Mouse (Mus musculus) heart, adult 11 months (tissue): Measurements from ENCODE around the gene Usp48.
"Not testable (repeated sequence)": the region's sequence is repeated elsewhere in the genome, so short reads cannot be mapped to it uniquely, and the experiment has no call there.

ENCODE experiments used
- DNase-seq: peaks from one replicate; pipeline ENCODE4 v3.0.0; 2022

Gene Usp48

DNA sequence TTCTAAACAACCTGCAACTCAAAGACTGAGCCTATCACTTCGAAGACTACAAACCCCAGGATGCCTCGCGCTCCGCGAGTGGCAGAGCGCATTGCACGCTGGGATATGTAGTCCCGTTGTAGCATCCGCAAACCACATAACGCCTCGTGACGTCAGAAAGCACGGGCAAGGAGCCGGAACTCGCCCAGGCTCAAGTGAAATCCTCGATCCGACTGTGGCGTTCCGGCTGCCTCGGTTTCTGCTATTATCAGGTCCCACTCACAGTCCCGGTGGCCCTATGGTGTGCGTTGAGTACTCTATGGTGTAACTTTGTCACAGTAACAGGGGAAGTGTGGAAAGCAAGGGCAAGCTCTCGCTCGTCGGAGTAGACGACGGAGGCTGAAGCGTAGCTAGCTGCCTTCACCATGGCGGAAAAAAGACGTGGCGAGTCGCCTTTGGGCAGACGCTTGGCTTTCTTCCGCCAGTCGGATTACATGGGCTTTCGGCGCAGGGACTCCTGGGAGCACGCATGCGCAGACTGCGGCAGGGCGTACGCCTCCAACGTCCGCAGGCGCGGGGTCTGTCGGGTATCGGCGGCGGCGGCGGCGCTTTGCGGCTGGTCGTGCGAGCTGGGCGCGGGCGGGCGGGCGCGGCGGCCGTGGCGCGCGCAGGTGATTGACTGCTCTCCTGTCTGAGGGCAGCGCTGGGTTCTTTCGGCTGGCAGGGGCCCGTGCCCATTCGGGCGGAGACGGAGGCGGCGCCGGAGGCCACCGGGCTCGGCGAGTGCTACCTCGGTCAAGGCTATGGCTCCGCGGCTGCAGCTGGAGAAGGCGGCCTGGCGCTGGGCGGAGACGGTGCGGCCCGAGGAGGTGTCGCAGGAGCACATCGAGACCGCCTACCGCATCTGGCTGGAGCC lies at the start of gene Usp48:
TSS of gene Usp48 (plus strand) at position 155 of the 895 bp plus-strand sequence.
- peak; percentile 100 for DNase-seq

DNA sequence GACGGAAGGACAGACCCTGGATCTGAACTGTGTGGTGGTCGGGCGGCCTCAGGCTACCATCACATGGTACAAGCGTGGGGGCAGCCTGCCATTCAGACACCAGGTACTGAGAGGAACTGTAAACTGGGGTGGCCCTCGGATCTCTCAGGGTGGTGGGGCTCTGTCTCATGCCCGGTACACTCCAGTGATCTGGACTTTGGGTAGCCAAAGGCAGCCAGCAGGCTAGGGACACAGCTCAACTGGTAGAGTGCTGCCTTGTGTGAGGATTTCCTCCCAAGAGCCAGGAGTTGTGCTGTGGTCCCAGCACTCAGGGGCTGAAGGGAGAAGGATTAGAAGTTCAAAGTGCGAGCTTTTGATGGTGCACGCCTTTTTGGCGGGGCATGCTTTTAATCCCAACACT lies 48.0 kb upstream of the Usp48 start:
- DNase-seq, result no peak

- peak; percentile 92 for DNase-seq
Observed at GRCm38 (mm10) chr4:137546003-137546525, 47.5 kb upstream of the Usp48 start.

- no peak for DNase-seq
Observed at GRCm38 (mm10) chr4:137553466-137553865, 40.1 kb upstream of the Usp48 start.

DNA sequence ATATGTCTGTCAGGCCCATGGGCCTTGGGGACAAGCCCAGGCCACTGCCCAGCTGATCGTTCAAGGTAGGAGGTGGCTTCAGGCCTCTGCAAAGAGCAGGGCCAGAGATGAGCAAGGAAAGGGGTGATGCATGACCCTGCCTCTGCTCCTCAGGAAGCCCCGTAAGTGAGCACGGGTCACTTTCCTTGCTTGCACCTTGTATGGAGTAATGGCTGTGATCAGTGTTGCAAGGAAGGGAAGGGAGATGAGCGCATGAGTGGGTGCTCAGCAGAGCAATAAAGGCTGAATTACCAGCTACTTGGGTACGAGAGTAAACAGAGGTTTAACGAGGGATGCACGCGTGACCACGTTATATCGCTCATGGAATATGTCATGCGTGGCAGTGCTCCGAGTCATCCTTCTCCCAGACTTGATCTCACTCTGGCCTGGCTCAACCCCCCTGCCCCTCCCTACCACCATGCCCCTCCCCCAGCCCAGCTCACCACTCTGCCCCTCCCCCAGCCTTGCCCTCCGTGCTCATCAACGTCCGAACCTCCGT lies 36.8 kb upstream of the Usp48 start:
- DNase-seq, result no peak

DNA sequence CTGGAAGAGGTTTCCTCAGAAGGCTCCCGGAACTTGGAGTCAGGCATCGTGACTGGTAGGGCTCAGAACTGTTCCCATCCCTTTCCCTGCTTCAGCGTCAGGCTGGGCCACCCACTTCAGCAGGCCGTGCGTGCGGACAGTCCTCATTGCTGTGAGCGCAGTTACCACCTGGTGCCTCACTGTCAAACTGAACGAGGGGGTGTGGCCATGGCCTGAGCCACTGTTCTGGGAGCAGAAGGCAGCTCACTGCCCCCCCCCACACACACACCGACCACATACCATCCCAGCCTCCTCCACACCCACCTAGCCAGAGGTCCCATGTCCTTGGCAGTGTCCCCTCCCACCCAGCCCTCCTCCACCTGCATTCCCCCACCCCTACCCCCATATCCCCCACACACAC lies 23.7 kb upstream of the Usp48 start:
- no peak for DNase-seq

DNA sequence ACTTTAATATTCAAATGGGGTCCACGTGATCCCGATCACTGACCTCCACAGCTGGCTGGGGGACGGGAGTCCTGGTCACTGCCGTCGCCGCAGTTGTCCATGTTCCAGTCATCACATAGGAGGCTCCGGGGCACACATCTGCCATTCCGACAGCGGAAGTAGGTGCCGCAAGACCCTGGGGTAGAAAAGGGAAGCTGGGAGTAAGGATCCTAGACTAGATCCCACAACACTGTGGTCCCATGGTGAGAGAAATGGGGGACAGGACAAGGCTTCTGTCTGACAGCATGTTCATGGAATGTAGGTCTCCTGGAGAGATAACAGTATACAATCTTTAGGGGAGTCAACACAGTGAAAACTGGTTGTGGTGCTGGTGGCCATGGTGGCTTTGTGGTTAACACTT lies 19.1 kb upstream of the Usp48 start, which contains the start of gene Ldlrad2:
TSS of gene Ldlrad2 (minus strand) at position 101 of the 400 bp plus-strand sequence.
- DNase-seq, result no peak

GRCm38 (mm10) chr4:137577486-137577885 lies 16.1 kb upstream of the Usp48 start:
- DNase-seq, result peak; percentile 86

DNA sequence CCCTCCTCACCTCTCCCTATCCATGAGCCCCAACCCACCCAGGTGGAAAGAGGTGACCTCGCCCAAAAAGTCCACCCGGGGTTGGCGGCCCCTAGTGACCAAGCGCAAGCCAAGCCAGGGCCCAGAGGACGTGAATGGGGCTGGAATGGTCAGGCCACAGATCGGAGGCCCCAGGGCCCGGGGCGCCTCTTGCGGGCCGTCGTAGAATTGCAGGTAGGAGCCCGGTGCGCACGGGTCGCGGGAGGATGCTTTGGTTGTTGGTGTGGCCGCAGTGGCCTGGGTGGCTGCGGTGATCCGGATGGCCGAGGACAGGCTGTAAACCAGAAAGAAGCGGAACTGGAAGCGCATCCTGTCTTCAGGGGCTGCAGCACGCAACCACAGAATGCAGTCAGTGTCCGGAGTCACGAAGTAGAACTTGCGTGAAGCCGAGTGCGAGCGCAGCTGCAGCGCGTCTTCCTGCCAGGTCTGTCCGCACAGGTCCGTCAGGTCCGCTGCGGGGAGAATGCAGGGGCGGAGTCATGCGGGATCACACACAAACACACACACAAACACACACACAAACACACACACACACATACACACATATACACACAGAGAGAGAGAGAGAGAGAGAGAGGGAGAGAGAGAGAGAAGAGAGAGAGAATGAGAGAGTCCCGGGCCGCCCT lies 15.2 kb upstream of the Usp48 start:
- DNase-seq, result peak; percentile 96

DNA sequence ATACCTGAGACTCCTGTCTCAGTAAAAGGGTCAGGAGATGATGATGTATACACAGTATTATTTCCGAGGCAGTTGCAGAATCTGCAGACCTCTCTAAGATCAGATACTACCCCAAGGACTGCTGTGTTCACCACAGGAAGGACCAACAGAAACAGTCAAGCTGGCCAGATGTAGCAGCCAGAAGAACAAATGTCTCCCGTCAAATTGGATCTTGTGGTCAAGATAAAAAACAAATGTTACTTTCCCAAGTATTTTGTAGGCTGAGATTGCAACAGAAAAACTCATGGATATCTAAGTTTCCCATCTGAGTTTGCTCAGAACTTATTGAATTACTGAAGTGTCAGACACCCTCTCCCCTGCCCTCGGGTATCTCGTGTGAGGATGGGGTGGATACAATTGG lies 13.8 kb upstream of the Usp48 start:
- DNase-seq, result no peak

DNA sequence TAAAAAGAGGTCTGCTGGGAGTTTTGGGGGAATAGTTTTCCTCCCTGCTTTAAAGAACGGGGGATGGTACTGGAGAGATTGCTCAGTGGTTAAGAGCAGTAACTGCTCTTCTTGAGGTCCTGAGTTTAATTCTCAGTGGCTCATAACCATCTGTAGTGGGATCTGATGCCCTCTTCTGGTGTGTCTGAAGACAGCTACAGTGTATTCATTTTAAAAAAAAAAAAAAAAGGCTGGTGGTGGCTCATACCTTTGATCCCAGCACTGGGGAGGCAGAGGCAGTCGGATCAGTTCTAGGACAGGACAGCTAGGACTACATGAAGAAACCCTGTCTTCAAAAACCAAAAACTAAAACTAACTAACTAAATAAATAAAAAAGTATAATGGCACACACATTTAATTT lies 13.3 kb upstream of the Usp48 start:
- DNase-seq, result no peak

- no peak for DNase-seq
Observed at GRCm38 (mm10) chr4:137581815-137582214, 11.7 kb upstream of the Usp48 start.

- DNase-seq, result not testable (repeated sequence)
Observed at GRCm38 (mm10) chr4:137589095-137589494, 4.5 kb upstream of the Usp48 start.

- no peak for DNase-seq
Observed at GRCm38 (mm10) chr4:137589586-137589985, 4.0 kb upstream of the Usp48 start.

DNA sequence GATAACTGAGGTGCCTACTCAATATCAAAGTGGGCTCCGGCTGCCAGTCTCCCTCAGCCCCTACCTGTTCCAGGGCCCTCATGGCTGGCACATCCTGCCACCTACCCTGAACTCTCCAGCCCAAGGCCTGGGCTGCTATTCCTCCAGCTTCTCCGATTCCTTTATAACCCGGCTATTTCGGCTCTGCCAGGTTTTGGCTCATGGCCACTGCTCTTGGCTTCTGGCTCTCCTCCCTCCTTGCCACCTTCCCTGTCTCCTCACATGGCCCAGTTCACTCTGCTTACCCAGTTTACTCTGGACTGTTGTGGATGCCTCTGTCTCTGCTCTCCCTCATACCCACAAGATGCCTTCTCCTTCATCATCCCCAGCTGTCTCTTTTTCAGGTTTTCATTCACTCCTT lies 2.6 kb upstream of the Usp48 start:
- DNase-seq, result peak; percentile 93

- peak; percentile 92 for DNase-seq
Observed at GRCm38 (mm10) chr4:137594496-137595270, 1.1 kb downstream of the Usp48 start.

DNA sequence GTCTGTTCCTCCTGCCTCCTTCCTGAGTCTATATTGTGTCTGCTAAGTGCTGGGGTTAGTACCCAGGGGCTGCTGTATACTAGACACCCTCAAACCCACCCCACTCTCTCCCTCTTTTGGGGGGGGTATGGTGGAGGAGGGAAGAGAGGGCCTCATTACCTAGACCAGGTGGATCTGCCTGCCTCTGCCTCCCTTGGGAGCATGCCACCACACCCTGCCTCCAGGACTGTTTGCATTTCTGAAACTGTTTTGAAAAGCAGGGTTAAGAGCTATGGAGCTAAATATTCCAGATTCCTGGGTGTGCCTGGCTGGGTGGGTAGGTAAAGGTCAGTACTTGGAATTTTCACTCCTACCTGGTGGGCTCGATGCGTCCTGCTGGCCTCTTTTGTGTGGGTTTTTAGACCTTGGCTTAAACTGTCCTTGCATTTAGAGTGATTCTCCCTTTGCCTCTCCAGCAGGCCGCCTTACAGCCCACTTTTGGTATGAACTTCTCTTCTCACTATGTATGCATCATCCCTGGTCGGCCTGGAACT lies 3.6 kb downstream of the Usp48 start:
- no peak for DNase-seq

DNA sequence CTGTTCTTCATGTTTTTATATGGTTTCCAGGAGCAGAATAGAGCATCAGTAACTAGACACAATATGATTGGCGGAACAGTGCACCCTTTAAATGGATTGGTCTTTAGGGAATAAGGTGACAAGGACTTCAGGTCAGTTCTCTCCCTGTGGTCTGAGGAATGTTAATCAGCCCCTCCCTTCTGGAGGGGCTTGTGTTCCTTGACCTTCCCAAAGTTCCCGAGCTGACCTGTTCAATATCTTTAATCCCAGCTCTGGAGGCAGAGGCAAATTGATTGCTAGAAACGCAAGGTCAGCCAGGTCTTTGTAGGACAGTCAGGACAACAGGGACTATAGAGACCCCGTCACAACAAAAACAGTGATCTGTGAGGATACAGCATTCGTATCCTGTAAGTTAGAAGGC lies 5.0 kb downstream of the Usp48 start:
- DNase-seq, result no peak

GRCm38 (mm10) chr4:137603449-137604171 lies 10.1 kb downstream of the Usp48 start:
- DNase-seq, result peak; percentile 90

DNA sequence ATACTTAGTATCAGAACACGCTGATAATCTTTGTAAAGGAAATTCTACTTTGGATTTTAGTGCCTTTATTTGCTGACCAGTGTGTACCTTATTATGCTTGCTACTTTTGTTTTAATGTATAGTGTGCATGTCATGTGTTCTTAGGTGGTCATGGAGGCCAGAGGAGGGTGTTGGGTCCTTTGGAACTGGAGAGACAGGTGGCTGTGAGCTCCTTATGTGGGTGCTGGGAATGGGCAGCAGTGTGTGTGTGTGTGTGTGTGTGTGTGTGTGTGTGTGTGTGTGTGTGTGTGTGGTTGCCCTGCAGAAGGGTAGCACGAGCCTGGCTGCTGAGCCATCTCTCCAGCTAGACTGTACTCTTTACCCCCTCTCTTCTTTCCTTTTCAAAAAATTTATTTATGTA lies 13.5 kb downstream of the Usp48 start:
- no peak for DNase-seq

DNA sequence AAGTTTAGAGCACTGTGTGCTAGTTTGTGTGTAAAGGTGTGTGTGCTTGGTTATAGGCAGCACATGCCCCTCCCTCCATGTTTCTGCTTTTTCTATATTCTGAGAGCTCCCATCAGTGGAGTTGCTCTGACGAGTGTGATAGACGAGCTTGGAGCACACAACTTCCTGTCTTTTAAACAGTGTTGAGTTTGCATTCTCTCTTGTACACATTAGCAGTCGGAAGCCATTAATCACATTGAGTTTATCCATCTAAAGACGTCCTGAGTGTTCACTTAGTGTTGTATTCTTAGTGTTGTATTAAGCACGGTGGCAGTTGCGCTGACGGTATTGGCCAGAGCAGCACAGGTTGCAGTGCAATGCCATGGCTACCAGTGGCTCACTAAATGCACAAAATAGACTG lies 15.7 kb downstream of the Usp48 start:
- no peak for DNase-seq

GRCm38 (mm10) chr4:137609702-137610101 lies 16.1 kb downstream of the Usp48 start:
- DNase-seq, result no peak
